ENCODE assay signal across 12 mouse cellular contexts in the genomic region with DNA sequence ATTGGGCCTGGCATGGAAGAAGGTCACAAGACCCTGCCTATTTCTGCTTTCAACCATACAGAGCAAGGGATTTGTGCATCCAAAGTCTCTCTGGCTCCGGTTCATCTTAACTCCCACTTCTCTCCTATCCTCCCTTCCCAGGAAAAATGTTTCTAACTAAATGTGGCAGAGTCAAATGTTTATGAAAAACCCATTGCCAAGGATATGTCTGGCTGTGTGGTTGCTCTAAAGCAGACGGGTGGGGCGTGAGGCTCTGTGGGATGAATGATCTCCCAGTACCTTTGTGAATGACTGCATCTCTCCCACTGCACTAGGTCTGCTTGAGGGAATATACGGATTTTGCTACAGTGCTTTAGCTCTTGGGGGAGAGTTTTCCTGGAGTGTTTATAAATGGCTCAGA. TPM values are rescaled to one million over a fixed set of nuclear protein-coding genes. Genes with fewer than 3 reads are reported as not detected.
DNase-seq lines count a peak whose midpoint lies in the region; ATAC-seq and TF ChIP-seq lines count a peak whose summit lies in the region.
"Had no signal": no experiment of that assay in that cellular context is flagged by ENCODE, and none has a peak within 500 bp of the region (broad histone marks: within the 10 kb centered on the region; RNA-seq: fewer than 3 reads in every experiment).

No protein-coding gene starts in this region.

- no peak overlapping the region for H3K4me3 ChIP-seq in embryonic facial prominence, embryonic 12.5 days
- no peak overlapping the region for H3K4me3 ChIP-seq in embryonic facial prominence, embryonic 10.5 days
- H3K4me3 ChIP-seq in heart, embryonic 15.5 days = no peak overlapping the region
- no peak overlapping the region for H3K4me3 ChIP-seq in lung, embryonic 14.5 days (ENCODE audit: low read depth, low read length)
- H3K4me3 ChIP-seq in limb, embryonic 14.5 days (replicated peaks; ENCODE audit: low read length) = no peak overlapping the region
- H3K4me3 ChIP-seq in hindbrain, embryonic 16.5 days (ENCODE audit: low read length) = no peak overlapping the region
- H3K4me3 ChIP-seq: hindbrain, embryonic 10.5 days; neural tube, embryonic 12.5 days had no signal

- no peaks in the 10 kb centered on the region for H3K36me3 ChIP-seq in embryonic facial prominence, embryonic 12.5 days
- H3K36me3 ChIP-seq in embryonic facial prominence, embryonic 10.5 days (replicated peaks) = no peaks in the 10 kb centered on the region
- no peaks in the 10 kb centered on the region for H3K36me3 ChIP-seq in heart, embryonic 15.5 days
- no peaks in the 10 kb centered on the region for H3K36me3 ChIP-seq in lung, embryonic 14.5 days (ENCODE audit: insufficient read depth)
- no peaks in the 10 kb centered on the region for H3K36me3 ChIP-seq in limb, embryonic 14.5 days (ENCODE audit: control insufficient read depth, insufficient read depth, low read length)
- no peaks in the 10 kb centered on the region for H3K36me3 ChIP-seq in hindbrain, embryonic 16.5 days (ENCODE audit: control insufficient read depth, insufficient read depth, low read length)
- H3K36me3 ChIP-seq: hindbrain, embryonic 10.5 days; neural tube, embryonic 12.5 days had no signal

- peaks cover 7% of the 10 kb centered on the region; the same call in 1 of the 2 replicates for H3K4me1 ChIP-seq in embryonic facial prominence, embryonic 12.5 days
- H3K4me1 ChIP-seq in embryonic facial prominence, embryonic 10.5 days = peaks cover 20% of the 10 kb centered on the region
- H3K4me1 ChIP-seq in heart, embryonic 15.5 days (replicated peaks) = peaks cover 27% of the 10 kb centered on the region
- H3K4me1 ChIP-seq in lung, embryonic 14.5 days (ENCODE audit: insufficient read depth) = 0 out of 2 replicates have a peak, but pooled peaks cover 3% of the 10 kb centered on the region
- peaks cover 5% of the 10 kb centered on the region; the same call in 1 of the 2 replicates for H3K4me1 ChIP-seq in limb, embryonic 14.5 days (ENCODE audit: control insufficient read depth, insufficient read depth, low read length)
- H3K4me1 ChIP-seq in hindbrain, embryonic 16.5 days (ENCODE audit: control insufficient read depth, insufficient read depth, low read depth, low read length) = no peaks in the 10 kb centered on the region
- H3K4me1 ChIP-seq: neural tube, embryonic 12.5 days had no signal

- 85% methylated on average over 4 of the region's 4 CpGs for WGBS in embryonic facial prominence, embryonic 12.5 days
- 73% methylated on average over 4 of the region's 4 CpGs for WGBS in embryonic facial prominence, embryonic 10.5 days
- 53% methylated on average over 4 of the region's 4 CpGs for WGBS in heart, embryonic 15.5 days
- WGBS in lung, embryonic 14.5 days = 34% methylated on average over 4 of the region's 4 CpGs
- WGBS in limb, embryonic 14.5 days = 65% methylated on average over 4 of the region's 4 CpGs
- WGBS in hindbrain, embryonic 16.5 days = 73% methylated on average over 4 of the region's 4 CpGs

- no peak overlapping the region for H3K4me2 ChIP-seq in embryonic facial prominence, embryonic 12.5 days (replicated peaks)
- no peak overlapping the region for H3K4me2 ChIP-seq in heart, embryonic 15.5 days
- peak overlapping the region; percentile 21 for H3K4me2 ChIP-seq in lung, embryonic 14.5 days
- no peak overlapping the region for H3K4me2 ChIP-seq in limb, embryonic 14.5 days (replicated peaks; ENCODE audit: low read depth, low read length, severe bottlenecking)
- H3K4me2 ChIP-seq in hindbrain, embryonic 16.5 days (ENCODE audit: low read length) = no peak overlapping the region
- H3K4me2 ChIP-seq: neural tube, embryonic 12.5 days had no signal

- H3K9ac ChIP-seq in embryonic facial prominence, embryonic 12.5 days = no peak overlapping the region
- H3K9ac ChIP-seq in heart, embryonic 15.5 days = no peak overlapping the region
- H3K9ac ChIP-seq in lung, embryonic 14.5 days = no peak overlapping the region
- no peak overlapping the region for H3K9ac ChIP-seq in limb, embryonic 14.5 days (ENCODE audit: low read depth, low read length, severe bottlenecking)
- no peak overlapping the region for H3K9ac ChIP-seq in hindbrain, embryonic 16.5 days (ENCODE audit: low read depth, low read length)
- H3K9ac ChIP-seq: neural tube, embryonic 12.5 days had no signal

- H3K9me3 ChIP-seq in embryonic facial prominence, embryonic 12.5 days = no peaks in the 10 kb centered on the region
- no peaks in the 10 kb centered on the region for H3K9me3 ChIP-seq in embryonic facial prominence, embryonic 10.5 days
- H3K9me3 ChIP-seq in heart, embryonic 15.5 days (replicated peaks) = no peaks in the 10 kb centered on the region
- H3K9me3 ChIP-seq in lung, embryonic 14.5 days (ENCODE audit: low read depth, low read length) = no peaks in the 10 kb centered on the region
- H3K9me3 ChIP-seq in limb, embryonic 14.5 days (ENCODE audit: control insufficient read depth, low read length) = no peaks in the 10 kb centered on the region
- no peaks in the 10 kb centered on the region for H3K9me3 ChIP-seq in hindbrain, embryonic 16.5 days (ENCODE audit: control insufficient read depth, low read length)
- H3K9me3 ChIP-seq: hindbrain, embryonic 10.5 days; neural tube, embryonic 12.5 days had no signal

- no peak for ATAC-seq in embryonic facial prominence, embryonic 12.5 days (ENCODE audit: insufficient number of reproducible peaks, insufficient read depth, low FRiP score, low TSS enrichment)
- no peak for ATAC-seq in heart, embryonic 15.5 days (replicated peaks; ENCODE audit: insufficient number of reproducible peaks, insufficient read depth, low FRiP score, low read depth)
- ATAC-seq in lung, embryonic 14.5 days (ENCODE audit: insufficient read depth) = peak; percentile 31; the same call in 1 of the 2 replicates
- 0 out of 2 replicates have a peak, but pooled peaks have one; percentile 7 for ATAC-seq in limb, embryonic 14.5 days (ENCODE audit: low FRiP score, low read depth)
- no peak for ATAC-seq in hindbrain, embryonic 16.5 days

- TF ChIP-seq CTCF in lung, embryonic 14.5 days (IDR thresholded peaks at IDR 0.05; ENCODE audit: low read depth) = no peak

- no peak for DNase-seq in embryonic facial prominence, embryonic 10.5 days (ENCODE audit: low spot score)
- DNase-seq in heart, adult 8-10 months (ENCODE audit: low spot score) = no peak
- peak; percentile 26 for DNase-seq in lung, embryonic 14.5 days
- no peak for DNase-seq in lung, postnatal 36 days
- DNase-seq in limb, embryonic 14.5 days (ENCODE audit: low spot score) = no peak
- DNase-seq: cerebellum, adult 8-10 months; kidney, adult 18-20 months had no signal

- no peaks in the 10 kb centered on the region for H3K27me3 ChIP-seq in embryonic facial prominence, embryonic 12.5 days
- H3K27me3 ChIP-seq in embryonic facial prominence, embryonic 10.5 days (replicated peaks; ENCODE audit: low read depth, poor library complexity, severe bottlenecking) = no peaks in the 10 kb centered on the region
- no peaks in the 10 kb centered on the region for H3K27me3 ChIP-seq in heart, embryonic 15.5 days
- no peaks in the 10 kb centered on the region for H3K27me3 ChIP-seq in lung, embryonic 14.5 days (ENCODE audit: insufficient read depth, low read length)
- no peaks in the 10 kb centered on the region for H3K27me3 ChIP-seq in limb, embryonic 14.5 days (ENCODE audit: control insufficient read depth, insufficient read depth, low read length)
- H3K27me3 ChIP-seq in hindbrain, embryonic 16.5 days (replicated peaks; ENCODE audit: control insufficient read depth, insufficient read depth, low read length) = no peaks in the 10 kb centered on the region
- H3K27me3 ChIP-seq: neural tube, embryonic 12.5 days had no signal

- 0 out of 2 replicates have a peak overlapping the region, but pooled peaks have one; percentile 17 for H3K27ac ChIP-seq in embryonic facial prominence, embryonic 12.5 days
- no peak overlapping the region for H3K27ac ChIP-seq in embryonic facial prominence, embryonic 10.5 days (replicated peaks)
- peak overlapping the region; percentile 77 for H3K27ac ChIP-seq in heart, embryonic 15.5 days
- peak overlapping the region; percentile 81 for H3K27ac ChIP-seq in lung, embryonic 14.5 days (ENCODE audit: low read depth)
- H3K27ac ChIP-seq in limb, embryonic 14.5 days (replicated peaks; ENCODE audit: low read depth, low read length) = peak overlapping the region; percentile 61
- no peak overlapping the region for H3K27ac ChIP-seq in hindbrain, embryonic 16.5 days (ENCODE audit: low read depth, low read length)
- H3K27ac ChIP-seq: hindbrain, embryonic 10.5 days; neural tube, embryonic 12.5 days had no signal

- no peak for TF ChIP-seq POLR2A in limb, embryonic 14.5 days (IDR thresholded peaks at IDR 0.05; ENCODE audit: borderline replicate concordance, extremely low read depth, insufficient read depth, insufficient read length)

RNA-seq across cellular contexts. Expression of a gene that starts 58.1 kb away (rescaled TPM):
- 62.8 and 66.4 TPM in 2 replicates for polyA plus RNA-seq in embryonic facial prominence, embryonic 12.5 days (2016; fragmentation: Nextera tagmentation; extraction: Ambion mirVana)
- 96.5 and 104 TPM in 2 replicates for polyA plus RNA-seq in embryonic facial prominence, embryonic 10.5 days (2016; fragmentation: Nextera tagmentation; extraction: Ambion mirVana)
- 191 and 238 TPM in 2 replicates for polyA plus RNA-seq in heart, embryonic 15.5 days (2015; fragmentation: Nextera tagmentation; extraction: Ambion mirVana)
- 10 to 100 TPM; 50.1 to 58.0 (median 53.9) TPM for total RNA-seq in heart, adult 8-10 months (2022)
- 157 and 176 TPM in 2 replicates for polyA plus RNA-seq in lung, embryonic 14.5 days (2014; fragmentation: Nextera tagmentation; extraction: Ambion mirVana)
- polyA plus RNA-seq in limb, embryonic 14.5 days (2012; rRNA removed) = 45.3 and 60.9 TPM in 2 replicates
- 120 and 140 TPM in 2 replicates for polyA plus RNA-seq in limb, embryonic 14.5 days (2014; fragmentation: Nextera tagmentation; extraction: Ambion mirVana)
- 133 and 164 TPM in 2 replicates for polyA plus RNA-seq in hindbrain, embryonic 16.5 days (2015; fragmentation: Nextera tagmentation; extraction: Ambion mirVana)

Comparison
In these comparisons a context has a peak if more than half of its experiments do, and no peak if none do; other contexts are left out.
1. H3K27ac ChIP-seq: peak in embryonic facial prominence, embryonic 12.5 days (single experiment), heart, embryonic 15.5 days (single experiment), lung, embryonic 14.5 days (single experiment) and limb, embryonic 14.5 days (single experiment); none in embryonic facial prominence, embryonic 10.5 days (single experiment) and hindbrain, embryonic 16.5 days (single experiment).
2. ATAC-seq: peak in lung, embryonic 14.5 days (single experiment) and limb, embryonic 14.5 days (single experiment); none in embryonic facial prominence, embryonic 12.5 days (single experiment), heart, embryonic 15.5 days (single experiment) and hindbrain, embryonic 16.5 days (single experiment).